Mouse (Mus musculus) liver, adult 2 months (tissue): Measurements from ENCODE around the gene Igsf6.

Experiments used
- CTCF ChIP-seq: fragments of 200-500 bp; IDR thresholded peaks from 2 replicates; pipeline ENCODE4 v1.5.1; 2011; ENCODE audit warnings: low read depth, low read length, control low read depth
- POLR2A ChIP-seq: fragments of 200-500 bp; IDR thresholded peaks from 2 replicates; pipeline ENCODE4 v1.6.1; 2011; ENCODE audit warnings: low read length, control low read depth; ENCODE audit not compliant: insufficient read depth; ENCODE audit errors: extremely low read depth

DNA sequence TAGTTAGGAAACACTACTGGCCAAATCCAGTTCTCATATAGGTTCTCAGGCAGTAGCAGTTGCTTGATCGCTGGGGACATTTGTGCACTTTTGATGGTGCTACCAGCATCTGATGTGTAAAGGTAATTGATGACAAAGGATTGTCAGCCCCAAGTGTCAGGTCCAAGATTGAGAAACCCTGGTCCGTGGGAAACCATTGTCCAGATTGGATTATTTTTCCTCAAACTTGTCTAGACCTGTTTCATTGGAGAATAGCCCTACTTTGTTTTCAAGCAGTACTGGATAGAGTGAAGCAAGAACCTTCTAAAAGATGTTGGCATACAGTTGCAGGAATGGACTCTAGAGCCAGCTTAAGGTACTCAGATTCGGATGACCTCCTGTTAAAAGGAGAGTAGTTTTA lies 31.4 kb downstream of the Igsf6 start:
- TF ChIP-seq POLR2A (no peak), CTCF (no peak)
